Mouse (Mus musculus) megakaryocyte, adult 5-6 weeks (primary cell): ENCODE data around the gene Crybg1. TPM values are rescaled to one million over a fixed set of nuclear protein-coding genes. Genes with fewer than 3 reads are reported as not detected.

Experiments
- ATAC-seq: 2 replicates; pipeline ENCODE4 v1.8.0; 2016; ENCODE audit warnings: mild to moderate bottlenecking, inconsistent platforms; ENCODE audit not compliant: poor library complexity, severe bottlenecking
- total RNA-seq, 2 experiments: library from RNA; stranded (forward) in 1 of 2; stranded (reverse) in 1 of 2; fragments of 153-499, 151-499 nt in 1 of 2; fragments of 221-1000, 200-1000 nt in 1 of 2; gene quantifications; 2 replicates each; pipeline versions ENCODE4 v1.2.3 to v1.2.4; 2015 to 2017

Gene Crybg1
- total RNA-seq, 2 experiments from 2014 or later, result 16.8 to 21.5 TPM

- no peak for ATAC-seq
These were observed 38.2 kb downstream of the Crybg1 start for GRCm38 (mm10) chr10:44110460-44110859.

DNA sequence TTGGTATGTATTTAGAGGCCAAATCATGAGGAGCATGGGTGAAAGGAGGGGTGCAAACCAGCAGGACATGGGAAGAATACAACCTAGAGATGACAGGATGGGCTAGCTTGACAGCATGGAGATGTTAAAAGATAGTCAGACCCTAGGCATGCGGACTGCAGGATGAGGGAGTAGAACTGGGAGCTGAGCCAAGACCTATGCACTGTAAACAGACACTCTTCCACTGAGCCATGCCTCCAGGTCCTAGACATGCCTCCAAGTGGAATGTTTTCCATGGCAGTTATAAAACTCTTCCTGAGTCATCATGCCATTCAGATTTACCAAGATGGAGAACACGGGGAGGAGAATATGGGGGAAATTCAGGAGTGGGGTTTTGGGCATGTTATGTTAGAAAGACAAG is 53.9 kb downstream of the Crybg1 start:
- no peak for ATAC-seq

GRCm38 (mm10) chr10:44091757-44092156 is 56.9 kb downstream of the Crybg1 start:
- ATAC-seq, result no peak

GRCm38 (mm10) chr10:44080351-44080750 is 68.3 kb downstream of the Crybg1 start:
- no peak for ATAC-seq

DNA sequence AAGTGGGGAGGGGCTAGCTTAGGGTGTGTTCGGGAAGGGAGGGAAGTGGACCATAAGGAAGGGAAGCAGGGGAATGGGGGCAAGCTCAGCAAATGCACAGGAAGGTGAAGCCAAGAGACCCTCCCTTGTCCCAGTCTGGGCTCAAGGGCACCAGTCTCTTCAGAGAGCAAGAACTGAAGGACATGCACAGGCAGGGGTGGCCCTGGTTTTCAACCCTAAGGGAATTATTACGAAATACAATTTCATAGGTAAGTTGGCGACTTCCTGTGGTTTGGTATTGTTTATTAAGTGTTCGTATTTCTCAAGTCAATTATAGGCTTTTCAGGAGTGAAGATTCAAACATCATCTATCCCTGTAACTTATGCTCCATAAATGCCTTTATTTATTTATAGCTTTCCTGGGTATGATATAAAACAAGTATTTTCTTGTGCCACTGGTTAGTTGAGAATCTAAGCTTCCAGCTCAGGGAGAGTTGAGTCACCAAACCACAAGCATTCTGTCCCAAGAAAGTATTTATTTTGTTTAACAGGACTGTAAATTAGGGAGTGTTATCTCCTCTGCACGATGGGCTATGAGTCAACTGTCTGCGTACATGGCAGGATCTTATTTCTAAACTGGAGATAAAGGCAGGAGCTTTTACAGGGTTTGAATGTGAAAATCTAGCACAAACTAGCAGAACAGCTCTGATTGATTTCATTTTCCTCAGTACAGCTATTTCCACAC is 69.7 kb downstream of the Crybg1 start:
- ATAC-seq, result no peak

DNA sequence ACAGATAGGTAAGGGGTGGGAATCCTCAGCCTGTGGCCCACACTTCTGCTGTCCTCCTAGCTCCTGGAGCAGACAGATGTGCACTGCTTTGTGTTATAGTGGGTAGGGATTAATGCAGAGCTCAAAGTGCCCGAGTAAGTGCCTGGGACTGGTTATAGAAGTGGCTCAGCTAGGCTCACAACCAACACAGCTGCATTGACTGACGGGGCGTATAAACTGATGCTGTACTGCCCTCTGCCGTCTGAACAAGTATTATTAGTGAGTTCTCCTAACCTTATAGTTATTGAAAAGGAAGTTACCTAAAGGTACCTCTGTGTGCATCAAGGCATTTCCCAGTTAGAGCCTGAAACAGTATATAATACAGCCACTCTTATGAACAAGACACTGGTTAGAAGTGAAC is 77.6 kb downstream of the Crybg1 start:
- peak; percentile 80 for ATAC-seq

DNA sequence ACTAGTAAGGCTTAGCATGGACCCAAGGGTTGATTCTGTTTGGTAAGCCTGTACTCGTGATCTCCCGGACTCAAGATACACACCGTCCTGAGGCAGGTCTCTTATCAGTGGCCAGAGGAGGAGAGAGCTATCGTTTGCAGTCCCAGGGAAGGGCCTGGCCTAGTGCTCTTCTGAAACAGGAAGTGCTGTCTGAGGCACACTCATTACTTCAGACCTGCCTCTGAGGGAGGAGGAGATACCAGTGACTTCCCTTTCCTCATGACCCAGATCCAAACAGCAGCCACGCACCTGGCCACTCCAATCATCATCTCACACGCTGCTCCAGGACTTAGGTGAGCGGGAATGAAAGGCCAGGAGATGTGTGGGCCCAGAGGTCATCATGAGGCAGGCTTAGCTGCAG is 79.5 kb downstream of the Crybg1 start:
- ATAC-seq, result peak; percentile 95

- ATAC-seq, result no peak
These were observed 82.7 kb downstream of the Crybg1 start for GRCm38 (mm10) chr10:44065848-44066360.

GRCm38 (mm10) chr10:44062981-44063380 is 85.7 kb downstream of the Crybg1 start:
- no peak for ATAC-seq

DNA sequence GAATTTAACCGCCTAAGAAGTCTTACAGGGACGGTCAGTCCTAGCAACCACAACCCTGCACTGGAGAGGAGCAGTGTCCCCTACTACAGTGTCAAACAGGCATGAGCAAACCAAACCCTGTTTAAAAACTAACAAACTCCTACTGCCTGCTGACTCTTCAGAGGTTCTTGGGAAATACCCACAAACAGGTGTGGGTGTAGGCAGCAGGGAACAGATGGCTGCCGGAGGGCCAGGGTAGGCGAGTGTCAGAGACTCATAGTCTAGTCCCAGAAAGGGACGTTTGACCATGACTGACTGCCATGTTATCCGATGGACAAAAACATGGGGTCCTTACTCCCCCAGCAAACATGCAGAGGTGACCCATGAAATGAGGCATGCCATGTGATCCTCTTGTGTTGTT is 97.7 kb downstream of the Crybg1 start:
- ATAC-seq, result no peak

GRCm38 (mm10) chr10:44044727-44045126 is 103.9 kb downstream of the Crybg1 start:
- no peak for ATAC-seq

DNA sequence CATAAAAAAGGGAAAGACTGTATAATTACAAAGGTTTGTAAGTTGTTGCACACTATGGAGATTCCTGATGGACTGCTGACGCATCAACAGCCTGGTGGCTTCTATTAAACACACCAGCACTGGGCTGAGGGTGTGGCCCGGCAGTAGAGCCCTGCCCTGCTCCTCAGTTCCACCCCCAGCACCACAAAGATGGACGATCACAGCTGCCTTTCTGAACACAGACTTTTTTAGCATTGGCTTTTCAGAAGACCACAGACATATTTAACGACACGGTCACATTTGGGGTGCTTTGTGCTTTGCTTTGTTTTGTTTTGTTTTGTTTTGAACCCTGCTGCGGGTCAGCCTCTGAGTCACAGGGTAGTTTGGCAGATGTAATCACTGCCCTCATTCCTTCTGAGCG is 105.0 kb downstream of the Crybg1 start:
- ATAC-seq, result no peak

DNA sequence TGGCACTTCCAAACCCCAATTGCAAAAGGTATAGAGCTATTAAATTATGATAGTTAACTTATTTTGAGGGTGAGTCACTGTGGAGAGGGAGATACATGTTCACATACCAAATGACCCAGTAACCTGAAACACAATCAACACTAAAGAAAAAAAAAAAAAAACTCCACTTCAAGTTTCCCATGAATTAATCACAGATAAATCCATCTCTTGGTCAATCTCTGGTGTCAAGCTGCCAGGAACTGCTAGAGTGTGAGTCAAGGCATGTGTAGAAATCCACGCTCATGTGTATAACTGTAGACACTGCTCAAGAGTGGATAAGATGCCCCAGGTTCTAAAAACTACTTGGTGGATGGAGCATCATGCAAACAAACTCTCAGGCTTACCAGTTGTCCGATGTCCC is 109.5 kb downstream of the Crybg1 start:
- ATAC-seq, result no peak

- peak; percentile 84 for ATAC-seq
These were observed 110.6 kb downstream of the Crybg1 start for GRCm38 (mm10) chr10:44037918-44038544.

DNA sequence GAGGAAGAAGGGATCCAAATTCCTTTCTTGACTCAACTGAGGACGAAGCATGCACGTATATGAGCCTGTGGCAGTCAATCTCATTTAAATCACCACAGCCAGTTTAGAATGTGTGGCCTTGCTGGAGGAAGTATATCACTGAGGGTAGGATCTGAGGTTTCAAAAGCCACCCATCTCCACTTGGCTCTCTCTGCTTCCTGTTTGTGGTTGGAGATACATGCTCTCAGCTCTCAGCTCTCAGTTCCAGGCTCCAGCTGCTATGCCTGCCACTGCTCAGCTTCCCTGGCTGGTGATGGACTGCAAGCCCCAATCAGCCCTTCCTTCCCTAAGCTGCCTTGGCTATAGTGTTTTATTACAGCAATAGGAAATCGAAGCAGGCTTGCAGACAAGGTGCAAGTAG is 119.1 kb downstream of the Crybg1 start:
- peak; percentile 88 for ATAC-seq

- no peak for ATAC-seq
These were observed 121.4 kb downstream of the Crybg1 start for GRCm38 (mm10) chr10:44027226-44027625.

DNA sequence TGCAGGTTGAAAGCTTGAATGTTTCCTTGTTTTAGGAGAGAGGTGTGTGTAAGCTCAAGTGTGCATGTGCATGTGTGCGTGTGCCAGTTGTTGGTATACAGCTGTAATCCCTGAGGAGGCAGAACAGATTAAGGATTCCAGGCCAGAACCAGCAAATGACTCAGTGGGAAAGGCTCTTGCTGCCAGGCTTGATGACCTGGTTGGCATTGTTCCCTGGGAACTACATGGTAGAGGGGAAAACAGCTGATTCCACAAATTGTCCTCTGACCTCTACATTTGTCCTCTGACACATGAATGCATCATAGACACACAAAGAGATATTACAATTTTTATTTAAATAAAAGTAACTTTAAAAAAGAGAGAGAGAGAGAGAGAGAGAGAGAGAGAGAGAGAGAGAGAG is 122.5 kb downstream of the Crybg1 start:
- ATAC-seq, result no peak

- peak; percentile 84 for ATAC-seq
These were observed 123.9 kb downstream of the Crybg1 start for GRCm38 (mm10) chr10:44024705-44025104.

DNA sequence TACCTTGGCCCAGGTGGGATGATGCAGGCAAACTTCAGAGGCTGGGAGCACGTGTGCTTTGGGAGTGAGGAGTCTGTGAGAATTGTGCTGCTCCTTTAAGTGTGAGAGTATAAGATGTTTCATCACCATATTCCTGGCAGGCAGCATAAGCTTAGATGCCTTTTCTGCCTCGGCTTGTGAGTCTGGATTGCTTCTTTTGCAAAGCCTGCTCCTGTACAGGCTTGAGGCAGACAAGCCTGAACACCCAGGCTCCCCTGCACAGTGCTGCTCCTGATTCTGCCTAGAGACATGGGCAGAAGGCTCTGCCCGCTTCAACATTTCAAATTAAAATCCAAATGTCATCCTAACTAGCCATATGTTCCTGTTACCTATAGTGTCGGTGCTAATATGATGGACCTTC is 128.5 kb downstream of the Crybg1 start:
- no peak for ATAC-seq

GRCm38 (mm10) chr10:44018562-44018961 is 130.1 kb downstream of the Crybg1 start:
- ATAC-seq, result no peak

DNA sequence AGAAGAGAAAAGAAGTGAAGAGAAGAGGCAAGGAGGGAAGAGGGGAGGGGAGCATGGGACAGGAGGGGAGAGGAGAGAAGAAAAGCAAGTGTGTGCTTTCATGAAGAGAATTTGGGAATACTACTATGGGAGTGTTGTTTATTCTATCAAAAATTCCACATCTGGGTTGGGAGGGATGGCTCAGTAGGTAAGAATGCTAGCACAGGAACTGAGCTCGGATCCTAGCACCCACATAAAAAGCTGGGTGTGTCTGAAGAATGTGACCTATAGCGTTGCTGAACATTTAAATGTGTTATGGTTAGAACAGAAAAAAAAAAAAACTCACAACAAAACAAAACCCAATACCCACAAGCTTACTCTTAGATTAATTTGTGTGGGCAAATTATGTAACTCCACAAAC is 133.0 kb downstream of the Crybg1 start:
- ATAC-seq, result no peak

- ATAC-seq, result no peak
These were observed 134.8 kb downstream of the Crybg1 start for GRCm38 (mm10) chr10:44013885-44014284.
